Mouse (Mus musculus): ENCODE measurements around the gene Mpp1. TPM values are rescaled to one million over a fixed set of nuclear protein-coding genes. Genes with fewer than 3 reads are reported as not detected.
"Not testable (repeated sequence)": the region's sequence is repeated elsewhere in the genome, so short reads cannot be mapped to it uniquely, and the experiment has no call there.

Gene Mpp1
- total and polyA plus RNA-seq, 3 experiments = 14.3 to 263 (median 54.1) TPM

DNA sequence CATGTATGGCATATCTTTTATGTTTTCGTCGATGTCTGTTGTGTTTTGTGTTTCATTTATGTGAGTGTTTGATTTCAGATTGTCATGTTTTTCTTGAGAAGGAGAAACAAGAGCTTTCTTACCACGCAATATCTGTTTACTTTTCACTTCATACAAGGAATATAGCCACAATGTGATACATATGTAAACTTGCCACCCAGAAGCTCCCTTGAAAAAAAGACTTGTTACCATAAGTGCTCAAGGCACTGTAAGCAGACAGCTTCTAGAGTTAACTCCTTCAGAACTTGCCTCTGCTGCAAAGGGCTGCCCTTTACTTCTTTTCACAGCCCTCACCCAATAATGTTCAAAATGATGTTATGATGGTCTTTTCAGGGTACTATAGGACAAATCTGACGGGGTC lies 17.6 kb upstream of the Mpp1 start:
- Histone ChIP-seq H3K4me1 (ENCODE audit: control insufficient read depth in 1 of 2, insufficient read depth in 2 of 2, low read length in 2 of 2) (no peaks in the 10 kb centered on the region), H3K79me2 (ENCODE audit: control insufficient read depth, insufficient read depth, low read length, poor library complexity) (no peaks in the 10 kb centered on the region), H3K9ac (ENCODE audit: control insufficient read depth, low read depth, low read length, poor library complexity, severe bottlenecking) (no peak overlapping the region), H3K36me3 (ENCODE audit: control insufficient read depth in 1 of 2, insufficient read depth in 2 of 2, low read length in 2 of 2) (no peaks in the 10 kb centered on the region), H3K9me3 (replicated peaks; ENCODE audit: insufficient read depth, low read length) (no peaks in the 10 kb centered on the region), H3K27ac (ENCODE audit: control insufficient read depth, low read depth, low read length) (no peak overlapping the region), H3K27me3 (ENCODE audit: control insufficient read depth in 1 of 2, insufficient read depth in 2 of 2, low read length in 2 of 2) (no peaks in the 10 kb centered on the region), H3K4me3 (ENCODE audit: control insufficient read depth in 1 of 2, insufficient read depth in 1 of 2, low read depth in 2 of 2, low read length in 2 of 2) (no peak overlapping the region)
- DNase-seq (ENCODE audit: low read depth, low spot score) = no peak
- TF ChIP-seq HCFC1 (IDR thresholded peaks at IDR 0.05; ENCODE audit: low read depth, low read length) = no peak
- no peak for TF ChIP-seq RAD21 (IDR thresholded peaks at IDR 0.05; ENCODE audit: low read depth, low read length)
- no peak for TF ChIP-seq E2F4 (IDR thresholded peaks at IDR 0.05; ENCODE audit: borderline replicate concordance, low read depth, low read length)
- no peak for TF ChIP-seq CHD2 (IDR thresholded peaks at IDR 0.05; ENCODE audit: low read length)

DNA sequence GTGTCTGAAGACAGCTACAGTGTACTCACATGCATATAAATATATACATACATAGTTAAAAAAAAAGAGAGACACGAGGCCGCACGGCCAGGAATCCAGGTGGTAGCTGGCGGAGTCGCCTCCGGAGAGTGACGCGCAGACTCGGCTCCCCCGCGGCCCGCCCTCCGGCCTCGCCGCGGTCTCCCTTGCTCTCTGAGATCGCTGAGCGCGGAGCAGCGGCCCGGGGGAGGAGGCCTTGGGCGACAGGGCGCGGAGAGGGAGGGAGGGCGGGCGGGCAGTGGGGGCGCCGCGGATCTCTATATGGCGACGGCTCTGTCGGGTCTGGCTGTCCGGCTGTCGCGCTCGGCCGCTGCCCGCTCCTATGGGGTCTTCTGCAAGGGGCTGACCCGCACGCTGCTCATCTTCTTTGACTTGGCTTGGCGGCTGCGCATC lies 12.3 kb upstream of the Mpp1 start:
- H3K79me2 ChIP-seq (ENCODE audit: control insufficient read depth, insufficient read depth, low read length, poor library complexity); H3K9ac ChIP-seq (ENCODE audit: control insufficient read depth, low read depth, low read length, poor library complexity, severe bottlenecking); H3K4me1 ChIP-seq (ENCODE audit: control insufficient read depth in 1 of 2, insufficient read depth in 2 of 2, low read length in 2 of 2); H3K4me3 ChIP-seq (ENCODE audit: control insufficient read depth in 1 of 2, insufficient read depth in 1 of 2, low read depth in 2 of 2, low read length in 2 of 2); H3K36me3 ChIP-seq (ENCODE audit: control insufficient read depth in 1 of 2, insufficient read depth in 2 of 2, low read length in 2 of 2); H3K27ac ChIP-seq (ENCODE audit: control insufficient read depth, low read depth, low read length); H3K27me3 ChIP-seq (ENCODE audit: control insufficient read depth in 1 of 2, insufficient read depth in 2 of 2, low read length in 2 of 2); DNase-seq (ENCODE audit: low read depth, low spot score); H3K9me3 ChIP-seq (replicated peaks; ENCODE audit: insufficient read depth, low read length): not testable (repeated sequence)

DNA sequence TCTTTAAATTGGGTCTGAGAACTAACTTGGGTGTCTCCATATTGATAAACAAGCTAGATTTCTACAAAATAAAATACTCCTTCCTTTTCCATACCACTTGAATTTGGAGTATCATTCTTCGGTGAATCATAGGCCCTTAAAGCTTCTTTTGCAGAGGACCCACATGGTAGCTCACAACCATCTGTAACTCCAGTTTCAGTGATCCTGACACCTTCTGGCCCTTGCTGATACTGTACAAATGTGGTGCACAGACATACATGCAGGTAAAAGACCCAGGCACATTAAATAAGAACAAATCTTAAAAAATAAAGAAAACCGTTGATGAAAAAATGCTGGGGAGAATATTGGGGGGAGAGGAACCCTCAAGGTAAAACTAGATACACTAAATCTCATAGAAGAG lies 7.4 kb upstream of the Mpp1 start:
- Histone ChIP-seq H3K27me3 (ENCODE audit: control insufficient read depth in 1 of 2, insufficient read depth in 2 of 2, low read length in 2 of 2) (no peaks in the 10 kb centered on the region), H3K9ac (ENCODE audit: control insufficient read depth, low read depth, low read length, poor library complexity, severe bottlenecking) (no peak overlapping the region), H3K9me3 (replicated peaks; ENCODE audit: insufficient read depth, low read length) (no peaks in the 10 kb centered on the region), H3K36me3 (ENCODE audit: control insufficient read depth in 1 of 2, insufficient read depth in 2 of 2, low read length in 2 of 2) (peaks cover 0 to 5% of the 10 kb centered on the region in 2 experiments; a peak in 2 of 4 replicates), H3K79me2 (ENCODE audit: control insufficient read depth, insufficient read depth, low read length, poor library complexity) (no peaks in the 10 kb centered on the region), H3K27ac (ENCODE audit: control insufficient read depth, low read depth, low read length) (no peak overlapping the region), H3K4me3 (ENCODE audit: control insufficient read depth in 1 of 2, insufficient read depth in 1 of 2, low read depth in 2 of 2, low read length in 2 of 2) (no peak overlapping the region), H3K4me1 (ENCODE audit: control insufficient read depth in 1 of 2, insufficient read depth in 2 of 2, low read length in 2 of 2) (no peaks in the 10 kb centered on the region; a peak in 1 of 4 replicates)
- DNase-seq (ENCODE audit: low read depth, low spot score) = no peak
- TF ChIP-seq NELFE (IDR thresholded peaks at IDR 0.05; ENCODE audit: low read depth, low read length) (no peak), MAZ (IDR thresholded peaks at IDR 0.05; ENCODE audit: low read depth, low read length) (no peak), USF2 (IDR thresholded peaks at IDR 0.05; ENCODE audit: borderline replicate concordance in 1 of 2, insufficient read depth in 1 of 2, low read depth in 1 of 2, low read length in 2 of 2) (no peak), NRF1 (IDR thresholded peaks at IDR 0.05; ENCODE audit: insufficient read depth, low read depth, low read length, poor library complexity, severe bottlenecking) (no peak), GATA1 (IDR thresholded peaks at IDR 0.05; ENCODE audit: low read depth, low read length) (no peak)

DNA sequence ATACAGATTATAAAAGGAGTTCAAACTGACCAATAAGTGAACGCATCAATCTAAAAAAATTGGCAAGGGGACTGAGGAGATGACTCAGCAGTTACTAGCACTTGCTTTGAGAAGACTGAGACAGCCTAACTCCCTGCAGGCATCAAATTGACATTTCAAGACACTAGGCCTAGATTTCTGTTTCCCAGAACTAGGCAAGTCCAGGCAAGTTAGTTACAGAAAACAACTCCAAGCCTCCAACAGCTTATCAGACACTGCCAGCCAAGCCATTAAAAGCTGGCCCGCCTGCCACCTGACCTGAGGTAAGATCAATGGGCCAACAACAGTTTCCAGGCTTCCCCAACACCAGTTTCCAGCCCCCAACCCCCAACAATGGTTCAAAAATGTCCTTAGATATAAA lies 6.9 kb upstream of the Mpp1 start:
- peak; percentile 53 for DNase-seq (ENCODE audit: low read depth, low spot score)
- Histone ChIP-seq H3K27ac (ENCODE audit: control insufficient read depth, low read depth, low read length) (no peak overlapping the region), H3K36me3 (ENCODE audit: control insufficient read depth in 1 of 2, insufficient read depth in 2 of 2, low read length in 2 of 2) (peaks cover 0 to 5% of the 10 kb centered on the region in 2 experiments; a peak in 2 of 4 replicates), H3K4me1 (ENCODE audit: control insufficient read depth in 1 of 2, insufficient read depth in 2 of 2, low read length in 2 of 2) (no peaks in the 10 kb centered on the region; a peak in 1 of 4 replicates), H3K9me3 (replicated peaks; ENCODE audit: insufficient read depth, low read length) (no peaks in the 10 kb centered on the region), H3K4me3 (ENCODE audit: control insufficient read depth in 1 of 2, insufficient read depth in 1 of 2, low read depth in 2 of 2, low read length in 2 of 2) (no peak overlapping the region), H3K9ac (ENCODE audit: control insufficient read depth, low read depth, low read length, poor library complexity, severe bottlenecking) (no peak overlapping the region), H3K27me3 (ENCODE audit: control insufficient read depth in 1 of 2, insufficient read depth in 2 of 2, low read length in 2 of 2) (no peaks in the 10 kb centered on the region), H3K79me2 (ENCODE audit: control insufficient read depth, insufficient read depth, low read length, poor library complexity) (no peaks in the 10 kb centered on the region)
- no peak for TF ChIP-seq MYC (IDR thresholded peaks at IDR 0.05; ENCODE audit: low read depth, low read length)
- no peak for TF ChIP-seq CTCF (IDR thresholded peaks at IDR 0.05 in 2 of 3, conservative IDR thresholded peaks at IDR 0.05 in 1 of 3; ENCODE audit: control insufficient read depth in 1 of 3, insufficient read depth in 1 of 3, low read depth in 2 of 3, low read length in 3 of 3, poor library complexity in 1 of 3, severe bottlenecking in 1 of 3)
- no peak for TF ChIP-seq NRF1 (IDR thresholded peaks at IDR 0.05; ENCODE audit: insufficient read depth, low read depth, low read length, poor library complexity, severe bottlenecking)
- TF ChIP-seq TAL1 (IDR thresholded peaks at IDR 0.05; ENCODE audit: low read length) = peak; percentile 44; the same call in 1 of the 2 replicates
- TF ChIP-seq CHD1 (IDR thresholded peaks at IDR 0.05; ENCODE audit: low read depth, low read length) = no peak
- 0 out of 4 replicates have a peak, but pooled peaks of 1 of the 2 experiments have one; percentile 8 for TF ChIP-seq EP300 (IDR thresholded peaks at IDR 0.05; ENCODE audit: low read depth in 1 of 2, low read length in 2 of 2)
- no peak for TF ChIP-seq MXI1 (IDR thresholded peaks at IDR 0.05; ENCODE audit: low read depth, low read length)
- no peak for TF ChIP-seq RCOR1 (IDR thresholded peaks at IDR 0.05; ENCODE audit: low read depth, low read length)
- no peak for TF ChIP-seq POLR2A (IDR thresholded peaks at IDR 0.05; ENCODE audit: control insufficient read depth in 1 of 2, insufficient read depth in 1 of 2, low read depth in 1 of 2, low read length in 2 of 2, poor library complexity in 1 of 2)
- peak; percentile 35; the same call in 1 of the 2 replicates for TF ChIP-seq MAFK (IDR thresholded peaks at IDR 0.05; ENCODE audit: borderline replicate concordance, low read depth, low read length)
- TF ChIP-seq MEF2A (IDR thresholded peaks at IDR 0.05; ENCODE audit: extremely low read depth, insufficient replicate concordance, low read depth, low read length, poor library complexity, severe bottlenecking) = no peak
- TF ChIP-seq ZNF384 (IDR thresholded peaks at IDR 0.05; ENCODE audit: low read depth, low read length) = 0 out of 2 replicates have a peak, but pooled peaks have one; percentile 38

Measured in MEL (cell line).